Mouse (Mus musculus) heart, embryonic 13.5 days (tissue): ENCODE measurements at regions not wholly inside any gene's neighbourhood (a gene's known extent, or its start where the extent isn't known, plus 50 kb on each side); places are given as distances from the start of the nearest gene placed in this dataset.

Experiments used
- ATAC-seq: fragments of 200-750 bp; cut with Nextera tagmentation; 2 replicates; pipeline ENCODE4 v1.8.0; 2017; ENCODE audit warnings: moderate TSS enrichment; ENCODE audit not compliant: insufficient number of reproducible peaks, low FRiP score, low TSS enrichment; ENCODE audit errors: extremely low read depth
- H3K27ac ChIP-seq: fragments of 300-500 bp; sonication (generic); replicated peaks from 2 replicates; pipeline ENCODE4 v1.5.1; 2015; ENCODE audit warnings: moderate library complexity, mild to moderate bottlenecking, inconsistent platforms
- H3K27me3 ChIP-seq: fragments of 300-500 bp; sonication (generic); replicated peaks from 2 replicates; pipeline ENCODE4 v1.6.1; 2015; ENCODE audit warnings: mild to moderate bottlenecking, inconsistent platforms
- H3K36me3 ChIP-seq: fragments of 300-500 bp; sonication (generic); 2 replicates; pipeline ENCODE4 v1.6.1; 2015; ENCODE audit warnings: mild to moderate bottlenecking, inconsistent platforms
- H3K4me1 ChIP-seq: fragments of 300-500 bp; sonication (generic); 2 replicates; pipeline ENCODE4 v1.6.1; 2015; ENCODE audit warnings: inconsistent platforms
- H3K4me2 ChIP-seq: fragments of 300-500 bp; sonication (generic); 2 replicates; pipeline ENCODE4 v1.6.1; 2015; ENCODE audit warnings: inconsistent platforms, mild to moderate bottlenecking, moderate library complexity
- H3K4me3 ChIP-seq: fragments of 300-500 bp; sonication (generic); 2 replicates; pipeline ENCODE4 v1.5.1; 2015; ENCODE audit warnings: moderate library complexity, mild to moderate bottlenecking, inconsistent platforms
- H3K9ac ChIP-seq: fragments of 300-500 bp; sonication (generic); 2 replicates; pipeline ENCODE4 v1.6.1; 2015; ENCODE audit warnings: inconsistent platforms, mild to moderate bottlenecking, moderate library complexity
- H3K9me3 ChIP-seq: fragments of 300-500 bp; sonication (generic); 2 replicates; pipeline ENCODE4 v1.6.1; 2016; ENCODE audit warnings: inconsistent platforms
- WGBS: fragments of 180-500 bp; shearing (Covaris S2); methylation state at CpG from one replicate; pipeline ENCODE4 v1.1.7; 2015; ENCODE audit warnings: mixed read lengths; 5-methylcytosine and 5-hydroxymethylcytosine counted together

GRCm38 (mm10) chr5:119359709-119360108 is 310.8 kb upstream of the Tbx3 start:
- Histone ChIP-seq H3K36me3 (no peaks in the 10 kb centered on the region), H3K4me3 (no peak overlapping the region), H3K27me3 (peaks cover 3% of the 10 kb centered on the region; the same call in 1 of the 2 replicates), H3K9ac (peak overlapping the region; percentile 19; the same call in 1 of the 2 replicates), H3K9me3 (no peaks in the 10 kb centered on the region), H3K27ac (no peak overlapping the region), H3K4me2 (peak overlapping the region; percentile 43), H3K4me1 (peaks cover 8% of the 10 kb centered on the region)
- 15% methylated on average over 5 of the region's 5 CpGs for WGBS
- no peak for ATAC-seq

GRCm38 (mm10) chr5:119360351-119360750 is 310.1 kb upstream of the Tbx3 start:
- Histone ChIP-seq H3K9me3 (no peaks in the 10 kb centered on the region), H3K36me3 (no peaks in the 10 kb centered on the region), H3K4me1 (peaks cover 9% of the 10 kb centered on the region), H3K9ac (no peak overlapping the region), H3K27ac (no peak overlapping the region), H3K27me3 (peaks cover 3% of the 10 kb centered on the region; the same call in 1 of the 2 replicates), H3K4me3 (no peak overlapping the region), H3K4me2 (no peak overlapping the region)
- ATAC-seq = no peak
- 94% methylated on average over 2 of the region's 2 CpGs for WGBS

GRCm38 (mm10) chr5:119361406-119362044 is 308.9 kb upstream of the Tbx3 start:
- ATAC-seq = no peak
- 63% methylated on average over 6 of the region's 6 CpGs for WGBS

GRCm38 (mm10) chr5:119362452-119362851 is 308.0 kb upstream of the Tbx3 start:
- ATAC-seq = no peak
- Histone ChIP-seq H3K27me3 (peaks cover 3% of the 10 kb centered on the region), H3K4me2 (no peak overlapping the region), H3K36me3 (no peaks in the 10 kb centered on the region), H3K9ac (no peak overlapping the region), H3K4me1 (peaks cover 9% of the 10 kb centered on the region), H3K27ac (no peak overlapping the region), H3K4me3 (no peak overlapping the region), H3K9me3 (no peaks in the 10 kb centered on the region)
- WGBS = 57% methylated on average over 12 of the region's 12 CpGs

More at GRCm38 (mm10) chr5:119361406-119362044, 308.9 kb upstream of the Tbx3 start:
- H3K4me3 ChIP-seq = no peak overlapping the region
- no peaks in the 10 kb centered on the region for H3K36me3 ChIP-seq
- no peaks in the 10 kb centered on the region for H3K9me3 ChIP-seq
- peaks cover 9% of the 10 kb centered on the region for H3K4me1 ChIP-seq
- peaks cover 3% of the 10 kb centered on the region; the same call in 1 of the 2 replicates for H3K27me3 ChIP-seq
- H3K27ac ChIP-seq = no peak overlapping the region
- H3K9ac ChIP-seq = no peak overlapping the region
- no peak overlapping the region for H3K4me2 ChIP-seq

GRCm38 (mm10) chr5:119364250-119364649 is 306.2 kb upstream of the Tbx3 start:
- peaks cover 9% of the 10 kb centered on the region for H3K4me1 ChIP-seq
- H3K9ac ChIP-seq = no peak overlapping the region
- no peak overlapping the region for H3K4me2 ChIP-seq
- no peak overlapping the region for H3K4me3 ChIP-seq
- H3K27me3 ChIP-seq = peaks cover 3% of the 10 kb centered on the region
- no peak overlapping the region for H3K27ac ChIP-seq
- no peak for ATAC-seq
- no peaks in the 10 kb centered on the region for H3K36me3 ChIP-seq
- WGBS = 38% methylated on average over 4 of the region's 4 CpGs
- no peaks in the 10 kb centered on the region for H3K9me3 ChIP-seq

GRCm38 (mm10) chr5:119365157-119365556 is 305.3 kb upstream of the Tbx3 start:
- no peak for ATAC-seq
- no peak overlapping the region for H3K27ac ChIP-seq
- no peak overlapping the region for H3K4me2 ChIP-seq
- peaks cover 6% of the 10 kb centered on the region for H3K4me1 ChIP-seq
- no peaks in the 10 kb centered on the region for H3K36me3 ChIP-seq
- H3K9ac ChIP-seq = no peak overlapping the region
- 74% methylated on average over 6 of the region's 6 CpGs for WGBS
- no peaks in the 10 kb centered on the region for H3K9me3 ChIP-seq
- no peak overlapping the region for H3K4me3 ChIP-seq
- H3K27me3 ChIP-seq = peaks cover 3% of the 10 kb centered on the region

- Histone ChIP-seq H3K4me1 (peaks cover 12% of the 10 kb centered on the region), H3K9me3 (no peaks in the 10 kb centered on the region), H3K4me3 (no peak overlapping the region), H3K36me3 (no peaks in the 10 kb centered on the region), H3K4me2 (no peak overlapping the region), H3K27ac (no peak overlapping the region), H3K9ac (no peak overlapping the region), H3K27me3 (peaks cover 3% of the 10 kb centered on the region)
- ATAC-seq = no peak
- WGBS = 23% methylated on average over 5 of the region's 5 CpGs
Measured at GRCm38 (mm10) chr5:119366296-119366695, 304.2 kb upstream of the Tbx3 start.

- H3K9ac ChIP-seq = no peak overlapping the region
- whole genome bisulfite sequencing = 74% methylated on average over 12 of the region's 12 CpGs
- H3K36me3 ChIP-seq = no peaks in the 10 kb centered on the region
- H3K4me1 ChIP-seq = peaks cover 6% of the 10 kb centered on the region
- peaks cover 7% of the 10 kb centered on the region for H3K27me3 ChIP-seq
- H3K27ac ChIP-seq = no peak overlapping the region
- H3K9me3 ChIP-seq = no peaks in the 10 kb centered on the region
- no peak overlapping the region for H3K4me3 ChIP-seq
- ATAC-seq = no peak
- peak overlapping the region; percentile 41 for H3K4me2 ChIP-seq
Measured at GRCm38 (mm10) chr5:119370481-119370880, 300.0 kb upstream of the Tbx3 start.

GRCm38 (mm10) chr5:119370931-119371330 is 299.5 kb upstream of the Tbx3 start:
- no peaks in the 10 kb centered on the region for H3K9me3 ChIP-seq
- H3K9ac ChIP-seq = no peak overlapping the region
- peaks cover 6% of the 10 kb centered on the region for H3K4me1 ChIP-seq
- H3K27ac ChIP-seq = no peak overlapping the region
- H3K27me3 ChIP-seq = peaks cover 8% of the 10 kb centered on the region
- 34% methylated on average over 16 of the region's 16 CpGs for WGBS
- peak overlapping the region; percentile 41 for H3K4me2 ChIP-seq
- ATAC-seq = no peak
- H3K36me3 ChIP-seq = no peaks in the 10 kb centered on the region
- H3K4me3 ChIP-seq = no peak overlapping the region

- H3K9ac ChIP-seq = no peak overlapping the region
- no peak overlapping the region for H3K27ac ChIP-seq
- WGBS = 79% methylated on average over 24 of the region's 24 CpGs
- ATAC-seq = no peak
- H3K4me1 ChIP-seq = peaks cover 6% of the 10 kb centered on the region
- no peak overlapping the region for H3K4me3 ChIP-seq
- H3K27me3 ChIP-seq = peaks cover 11% of the 10 kb centered on the region; the same call in 1 of the 2 replicates
- no peaks in the 10 kb centered on the region for H3K36me3 ChIP-seq
- H3K4me2 ChIP-seq = no peak overlapping the region
- no peaks in the 10 kb centered on the region for H3K9me3 ChIP-seq
Measured at GRCm38 (mm10) chr5:119373774-119374700, 296.4 kb upstream of the Tbx3 start.

- H3K9me3 ChIP-seq = no peaks in the 10 kb centered on the region
- H3K27me3 ChIP-seq = peaks cover 11% of the 10 kb centered on the region; the same call in 1 of the 2 replicates
- no peak overlapping the region for H3K27ac ChIP-seq
- no peak for ATAC-seq
- no peak overlapping the region for H3K9ac ChIP-seq
- H3K4me3 ChIP-seq = no peak overlapping the region
- WGBS = 71% methylated on average over 3 of the region's 3 CpGs
- no peaks in the 10 kb centered on the region for H3K36me3 ChIP-seq
- H3K4me2 ChIP-seq = no peak overlapping the region
- peaks cover 6% of the 10 kb centered on the region for H3K4me1 ChIP-seq
Measured at GRCm38 (mm10) chr5:119374861-119375260, 295.6 kb upstream of the Tbx3 start.
